Mouse (Mus musculus): ENCODE data around the gene Rgs9bp. TPM values are rescaled to one million over a fixed set of nuclear protein-coding genes. Genes with fewer than 3 reads are reported as not detected.

Gene Rgs9bp
- total RNA-seq, 2 experiments from 2014 or later = 0.23 to 0.37 TPM

- DNase-seq = no peak
Observed at GRCm38 (mm10) chr7:35530026-35530425, 55.4 kb downstream of the Rgs9bp start.

Other genes with a start within 250 kb of the Rgs9bp start
- 1 to 10 TPM; 5.0 to 5.4 TPM for gene Faap24, start 188.7 kb downstream of the Rgs9bp start, total RNA-seq (2021)
- gene Cep89, start 188.5 kb downstream of the Rgs9bp start, total RNA-seq (2021) = 10 to 100 TPM; 18.7 to 21.1 TPM
- not detected for gene Slc7a9, start 136.8 kb downstream of the Rgs9bp start, total RNA-seq (2021)
- under 1 TPM; 0.52 to 0.63 TPM for gene Tdrd12, start 47.8 kb downstream of the Rgs9bp start, total RNA-seq (2021)
- 10 to 100 TPM; 65.2 to 73.8 TPM for gene Nudt19, start 29.3 kb downstream of the Rgs9bp start, total RNA-seq (2021)
- gene Ankrd27, start 662 bp upstream of the Rgs9bp start, total RNA-seq (2021) = 10 to 100 TPM; 42.0 to 44.1 TPM
- 10 to 100 TPM; 73.9 to 84.1 TPM for gene Pdcd5, start 61.9 kb upstream of the Rgs9bp start, total RNA-seq (2021)
- gene Dpy19l3, start 168.9 kb upstream of the Rgs9bp start, total RNA-seq (2021) = 100 to 1,000 TPM in 1 of 2 experiments, 10 to 100 TPM in 1; 93.5 to 103 TPM
- gene Zfp507, start 217.4 kb upstream of the Rgs9bp start, total RNA-seq (2021) = 10 to 100 TPM; 27.7 to 34.1 TPM